Mouse (Mus musculus): ENCODE measurements at regions not wholly inside any gene's neighbourhood (a gene's known extent, or its start where the extent isn't known, plus 50 kb on each side); places are given as distances from the start of the nearest gene placed in this dataset.

GRCm38 (mm10) chr13:39376269-39376668 is 415.6 kb upstream of the Slc35b3 start:
- Histone ChIP-seq H3K9me3 (ENCODE audit: low read length) (no peaks in the 10 kb centered on the region), H3K27me3 (ENCODE audit: insufficient read depth, low read length) (no peaks in the 10 kb centered on the region), H3K4me3 (ENCODE audit: low read depth, low read length) (no peak overlapping the region), H3K4me2 (ENCODE audit: low read depth, low read length) (no peak overlapping the region), H3K36me3 (replicated peaks; ENCODE audit: insufficient read depth, low read length) (no peaks in the 10 kb centered on the region), H3K27ac (ENCODE audit: low read depth) (no peak overlapping the region), H3K4me1 (ENCODE audit: insufficient read depth) (no peaks in the 10 kb centered on the region), H3K9ac (replicated peaks) (no peak overlapping the region)
- 80% methylated on average over 6 of the region's 6 CpGs for WGBS (ENCODE audit: insufficient replicate concordance)
- DNase-seq = no peak
- TF ChIP-seq EP300 (IDR thresholded peaks at IDR 0.05; ENCODE audit: low read depth) = no peak
- TF ChIP-seq CTCF (IDR thresholded peaks at IDR 0.05; ENCODE audit: low read depth) = no peak
- no peak for ATAC-seq

GRCm38 (mm10) chr13:39372565-39372964 is 411.9 kb upstream of the Slc35b3 start:
- 72% methylated on average over 3 of the region's 3 CpGs for WGBS (ENCODE audit: insufficient replicate concordance)
- Histone ChIP-seq H3K27me3 (ENCODE audit: insufficient read depth, low read length) (no peaks in the 10 kb centered on the region), H3K36me3 (replicated peaks; ENCODE audit: insufficient read depth, low read length) (no peaks in the 10 kb centered on the region), H3K4me2 (ENCODE audit: low read depth, low read length) (no peak overlapping the region), H3K9ac (replicated peaks) (no peak overlapping the region), H3K4me3 (ENCODE audit: low read depth, low read length) (no peak overlapping the region), H3K4me1 (ENCODE audit: insufficient read depth) (no peaks in the 10 kb centered on the region), H3K27ac (ENCODE audit: low read depth) (no peak overlapping the region), H3K9me3 (ENCODE audit: low read length) (no peaks in the 10 kb centered on the region)
- DNase-seq = no peak
- no peak for TF ChIP-seq EP300 (IDR thresholded peaks at IDR 0.05; ENCODE audit: low read depth)
- peak; percentile 40 for TF ChIP-seq CTCF (IDR thresholded peaks at IDR 0.05; ENCODE audit: low read depth)
- no peak for ATAC-seq

- Histone ChIP-seq H3K9me3 (ENCODE audit: low read length) (no peaks in the 10 kb centered on the region), H3K4me2 (ENCODE audit: low read depth, low read length) (no peak overlapping the region), H3K9ac (replicated peaks) (no peak overlapping the region), H3K36me3 (replicated peaks; ENCODE audit: insufficient read depth, low read length) (no peaks in the 10 kb centered on the region), H3K27ac (ENCODE audit: low read depth) (no peak overlapping the region), H3K27me3 (ENCODE audit: insufficient read depth, low read length) (no peaks in the 10 kb centered on the region), H3K4me1 (ENCODE audit: insufficient read depth) (no peaks in the 10 kb centered on the region), H3K4me3 (ENCODE audit: low read depth, low read length) (no peak overlapping the region)
- TF ChIP-seq CTCF (IDR thresholded peaks at IDR 0.05; ENCODE audit: low read depth) (peak; percentile 43), EP300 (IDR thresholded peaks at IDR 0.05; ENCODE audit: low read depth) (no peak)
- ATAC-seq = no peak
- 56% methylated on average over 4 of the region's 4 CpGs for WGBS (ENCODE audit: insufficient replicate concordance)
- no peak for DNase-seq
These were observed 403.0 kb upstream of the Slc35b3 start for GRCm38 (mm10) chr13:39363637-39364036.

- no peak for TF ChIP-seq CTCF (IDR thresholded peaks at IDR 0.05; ENCODE audit: low read depth)
- 84% methylated on average over 13 of the region's 13 CpGs for WGBS (ENCODE audit: insufficient replicate concordance)
- H3K9ac ChIP-seq (replicated peaks) = no peak overlapping the region
- H3K4me2 ChIP-seq (ENCODE audit: low read depth, low read length) = no peak overlapping the region
- DNase-seq = no peak
- no peak overlapping the region for H3K27ac ChIP-seq (ENCODE audit: low read depth)
- H3K36me3 ChIP-seq (replicated peaks; ENCODE audit: insufficient read depth, low read length) = no peaks in the 10 kb centered on the region
- no peak for ATAC-seq
- H3K9me3 ChIP-seq (ENCODE audit: low read length) = no peaks in the 10 kb centered on the region
- H3K4me1 ChIP-seq (ENCODE audit: insufficient read depth) = no peaks in the 10 kb centered on the region
- no peak overlapping the region for H3K4me3 ChIP-seq (ENCODE audit: low read depth, low read length)
- H3K27me3 ChIP-seq (ENCODE audit: insufficient read depth, low read length) = no peaks in the 10 kb centered on the region
These were observed 401.9 kb upstream of the Slc35b3 start for GRCm38 (mm10) chr13:39362536-39362935.

- Histone ChIP-seq H3K9ac (replicated peaks) (no peak overlapping the region), H3K9me3 (ENCODE audit: low read length) (no peaks in the 10 kb centered on the region), H3K36me3 (replicated peaks; ENCODE audit: insufficient read depth, low read length) (no peaks in the 10 kb centered on the region), H3K4me2 (ENCODE audit: low read depth, low read length) (no peak overlapping the region), H3K4me3 (ENCODE audit: low read depth, low read length) (no peak overlapping the region), H3K27ac (ENCODE audit: low read depth) (no peak overlapping the region), H3K27me3 (ENCODE audit: insufficient read depth, low read length) (no peaks in the 10 kb centered on the region), H3K4me1 (ENCODE audit: insufficient read depth) (no peaks in the 10 kb centered on the region)
- DNase-seq (no peak), ATAC-seq (no peak)
- WGBS (ENCODE audit: insufficient replicate concordance) = 47% methylated on average over 2 of the region's 2 CpGs
- no peak for TF ChIP-seq EP300 (IDR thresholded peaks at IDR 0.05; ENCODE audit: low read depth)
- no peak for TF ChIP-seq CTCF (IDR thresholded peaks at IDR 0.05; ENCODE audit: low read depth)
These were observed 390.9 kb upstream of the Slc35b3 start for GRCm38 (mm10) chr13:39351606-39352005.

GRCm38 (mm10) chr13:39350668-39351067 is 390.0 kb upstream of the Slc35b3 start:
- Histone ChIP-seq H3K9ac (replicated peaks) (no peak overlapping the region), H3K4me1 (ENCODE audit: insufficient read depth) (no peaks in the 10 kb centered on the region), H3K4me2 (ENCODE audit: low read depth, low read length) (no peak overlapping the region), H3K27me3 (ENCODE audit: insufficient read depth, low read length) (no peaks in the 10 kb centered on the region), H3K27ac (ENCODE audit: low read depth) (no peak overlapping the region), H3K36me3 (replicated peaks; ENCODE audit: insufficient read depth, low read length) (no peaks in the 10 kb centered on the region), H3K4me3 (ENCODE audit: low read depth, low read length) (no peak overlapping the region), H3K9me3 (ENCODE audit: low read length) (no peaks in the 10 kb centered on the region)
- 76% methylated on average over 12 of the region's 12 CpGs for WGBS (ENCODE audit: insufficient replicate concordance)
- no peak for ATAC-seq
- TF ChIP-seq EP300 (IDR thresholded peaks at IDR 0.05; ENCODE audit: low read depth) (no peak), CTCF (IDR thresholded peaks at IDR 0.05; ENCODE audit: low read depth) (no peak)
- no peak for DNase-seq

GRCm38 (mm10) chr13:39347761-39348160 is 387.1 kb upstream of the Slc35b3 start:
- no peaks in the 10 kb centered on the region for H3K27me3 ChIP-seq (ENCODE audit: insufficient read depth, low read length)
- no peak overlapping the region for H3K27ac ChIP-seq (ENCODE audit: low read depth)
- H3K9ac ChIP-seq (replicated peaks) = no peak overlapping the region
- WGBS (ENCODE audit: insufficient replicate concordance) = 81% methylated on average over 6 of the region's 6 CpGs
- ATAC-seq (no peak), DNase-seq (no peak)
- H3K4me3 ChIP-seq (ENCODE audit: low read depth, low read length) = no peak overlapping the region
- no peaks in the 10 kb centered on the region for H3K36me3 ChIP-seq (replicated peaks; ENCODE audit: insufficient read depth, low read length)
- TF ChIP-seq EP300 (IDR thresholded peaks at IDR 0.05; ENCODE audit: low read depth) (no peak), CTCF (IDR thresholded peaks at IDR 0.05; ENCODE audit: low read depth) (no peak)
- no peaks in the 10 kb centered on the region for H3K4me1 ChIP-seq (ENCODE audit: insufficient read depth)
- no peak overlapping the region for H3K4me2 ChIP-seq (ENCODE audit: low read depth, low read length)
- no peaks in the 10 kb centered on the region for H3K9me3 ChIP-seq (ENCODE audit: low read length)
